Mouse (Mus musculus) CD4-positive naive resting alpha-beta T cell, adult 57 days (primary cell): Measurements from ENCODE around the gene Serinc4. TPM values are rescaled to one million over a fixed set of nuclear protein-coding genes. Genes with fewer than 3 reads are reported as not detected.

Experiments used
- total RNA-seq: library from RNA; stranded (reverse); gene quantifications from one replicate; pipeline ENCODE4 v1.2.4, GENCODE M21; 2023

Serinc4 gene
- total RNA-seq = 0.80 TPM

DNA sequence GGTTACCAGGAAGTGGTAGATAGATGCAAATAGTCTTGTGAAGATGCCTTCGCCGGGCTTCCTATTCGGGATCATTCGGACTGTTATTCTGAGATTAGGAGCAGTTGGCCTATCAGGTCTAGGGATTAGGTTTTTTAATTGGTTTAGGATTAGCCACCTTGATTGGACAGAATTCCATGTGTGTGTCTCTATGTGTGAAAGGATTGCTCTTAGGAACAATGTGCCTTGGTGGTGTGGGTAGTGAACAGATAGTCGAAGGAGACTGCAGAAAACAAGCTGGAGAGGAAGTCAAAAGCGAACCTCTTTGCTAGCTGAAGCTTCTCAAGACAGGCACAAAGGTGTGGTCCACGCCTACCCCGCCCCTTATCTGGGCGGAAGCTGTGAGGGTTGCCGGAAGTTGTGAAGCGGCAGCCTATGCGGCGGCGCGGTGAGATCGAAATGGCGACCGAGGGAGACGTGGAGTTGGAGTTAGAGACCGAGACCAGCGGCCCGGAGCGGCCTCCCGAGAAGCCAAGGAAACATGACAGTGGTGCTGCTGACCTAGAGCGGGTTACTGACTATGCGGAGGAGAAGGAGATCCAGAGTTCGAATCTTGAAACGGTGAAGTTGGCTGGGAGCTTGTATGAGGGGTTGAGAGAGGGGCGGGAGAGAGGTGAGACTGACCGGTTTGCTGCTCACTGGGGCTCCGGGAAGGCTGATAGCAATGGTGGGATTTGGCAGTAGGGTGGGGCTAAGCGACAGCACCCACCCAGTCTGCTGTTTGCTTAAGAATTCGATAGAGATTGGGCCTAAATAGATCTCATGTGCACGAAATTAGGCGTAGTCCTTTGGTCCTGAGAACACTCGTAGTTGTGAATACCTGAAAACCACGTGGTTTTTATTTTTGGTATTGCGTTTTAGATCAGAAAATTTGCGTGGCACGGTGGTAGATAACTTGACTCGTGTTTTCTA, at the start of gene Serinc4:
TSS of gene Serinc4 (minus strand) at position 90 of the 951 bp plus-strand sequence.

DNA sequence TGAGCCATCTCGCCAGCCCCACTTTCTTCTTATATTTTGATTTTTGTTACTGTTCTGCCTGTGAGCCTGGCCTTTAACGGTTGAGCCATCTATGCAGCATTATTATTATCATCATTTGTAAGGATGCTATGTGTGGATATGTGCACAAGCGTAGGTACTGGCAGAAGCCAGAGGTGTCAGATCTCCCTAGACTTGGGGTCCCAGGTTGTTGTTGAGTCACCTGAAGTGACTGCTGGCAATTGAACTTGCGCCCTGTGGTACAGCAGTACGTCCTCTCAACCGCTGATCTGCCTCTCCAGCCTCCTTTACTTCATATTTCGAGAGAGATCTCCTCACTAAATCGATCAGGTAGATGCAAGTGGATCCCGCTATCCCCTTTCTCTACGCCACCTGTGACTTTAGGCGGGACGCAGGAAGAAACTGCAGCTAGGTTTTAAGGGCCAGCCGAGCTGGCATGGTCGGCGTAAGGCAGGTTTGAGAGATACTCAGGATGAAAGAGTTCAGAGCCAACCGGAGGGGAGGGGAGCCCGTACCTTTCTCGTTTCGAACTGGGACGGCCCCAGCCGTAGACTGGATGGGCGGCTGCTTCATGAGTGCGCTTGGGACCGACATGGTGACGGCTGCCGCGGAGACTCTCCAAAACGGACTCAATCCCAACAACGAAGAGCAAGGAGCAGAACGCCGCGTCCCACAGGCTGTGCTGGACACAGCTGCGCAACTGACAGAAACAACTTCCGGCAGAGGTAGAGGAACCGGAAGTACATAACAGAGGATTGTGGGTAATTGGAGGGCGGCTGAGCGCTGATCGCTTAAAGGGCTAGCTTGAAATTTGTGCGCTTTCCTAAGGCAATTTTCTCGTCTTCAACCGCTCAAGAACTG, 17.0 kb upstream of the Serinc4 start, which contains the start of gene Mfap1b:
TSS of gene Mfap1b (minus strand) at position 767 of the 879 bp plus-strand sequence.

DNA sequence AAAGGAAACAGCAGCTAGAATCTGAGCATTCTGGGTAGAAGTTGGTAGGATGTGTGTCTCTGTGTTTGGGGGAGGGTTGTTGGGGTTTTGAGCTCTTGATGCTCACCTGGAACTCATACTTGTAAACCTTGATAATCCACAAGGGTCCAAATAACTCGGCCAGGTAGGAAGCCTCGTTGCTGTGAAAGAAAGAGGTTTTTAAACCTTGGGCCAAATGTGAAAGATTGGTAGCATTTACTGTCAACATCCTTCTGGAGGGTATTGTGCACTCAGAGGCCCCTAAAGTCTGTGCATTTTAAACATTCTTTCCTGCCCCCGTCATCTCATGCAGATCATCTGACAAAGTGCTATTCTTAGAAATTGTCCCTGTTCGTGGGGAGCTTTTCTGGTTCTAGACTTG, 3.6 kb downstream of the Serinc4 start, which contains the start of gene Hypk:
TSS of gene Hypk (plus strand) at position 301 of the 400 bp plus-strand sequence.

DNA sequence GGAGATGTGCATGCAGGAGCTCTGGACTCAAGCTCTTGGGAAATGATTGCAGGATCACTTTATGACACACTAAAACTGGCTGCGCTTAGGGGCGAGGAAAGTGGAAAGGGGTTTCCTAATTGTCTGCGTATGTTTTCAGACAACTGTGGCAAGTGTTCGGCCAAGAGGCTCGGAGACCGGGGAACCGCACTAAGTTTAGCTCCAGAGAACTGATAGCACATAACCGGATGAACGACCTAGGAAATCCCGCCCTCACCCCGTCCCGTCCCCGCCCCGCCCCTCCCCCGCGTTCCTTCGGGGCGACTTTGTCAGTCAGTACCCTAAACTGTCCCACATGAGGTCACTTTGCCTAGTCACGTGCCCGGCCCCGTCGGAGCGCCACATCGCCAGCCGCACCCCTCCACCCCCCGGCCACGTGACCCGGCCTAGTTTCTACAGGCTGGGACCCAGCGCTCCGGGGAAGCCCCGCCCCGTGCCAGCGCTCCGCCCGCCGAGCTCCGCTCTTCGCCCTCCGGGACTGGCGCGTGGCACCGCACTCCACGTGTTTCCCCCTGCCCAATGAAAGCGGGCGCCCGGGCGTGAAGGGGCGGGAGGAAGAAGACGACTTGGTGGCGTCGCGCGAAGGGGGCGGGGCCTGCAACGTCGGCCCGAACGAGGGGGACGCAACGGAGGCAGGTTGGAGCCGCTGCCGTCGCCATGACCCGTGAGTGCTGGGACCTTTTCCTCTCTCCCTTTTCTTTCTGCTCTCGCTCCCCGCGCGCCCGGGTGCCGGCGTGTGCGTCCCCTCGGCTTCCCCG, 7.6 kb downstream of the Serinc4 start, which contains the start of gene Serf2:
TSS of gene Serf2 (plus strand) at position 457 of the 797 bp plus-strand sequence.

DNA sequence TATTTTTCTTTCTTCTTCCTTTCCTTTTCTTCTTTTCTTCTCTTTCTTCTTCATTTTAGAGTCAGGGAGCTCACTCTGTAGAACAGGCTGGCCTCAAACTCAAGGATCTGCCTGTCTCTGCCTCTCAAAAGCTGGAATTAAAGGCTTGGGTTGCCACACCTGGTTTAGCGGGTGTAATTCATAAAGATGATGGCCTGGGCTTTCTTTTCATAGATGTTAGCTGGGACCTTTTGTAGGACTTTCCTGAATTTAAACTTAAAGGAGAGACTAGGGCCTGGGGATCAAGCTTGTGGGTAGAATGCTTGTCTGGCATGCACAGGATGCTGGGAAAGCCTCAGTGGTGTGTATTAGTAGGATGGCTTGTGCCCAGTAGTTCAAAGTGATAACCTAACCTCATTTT, 12.4 kb downstream of the Serinc4 start, which contains the start of gene Ell3:
TSS of gene Ell3 (minus strand) at position 101 of the 400 bp plus-strand sequence.

DNA sequence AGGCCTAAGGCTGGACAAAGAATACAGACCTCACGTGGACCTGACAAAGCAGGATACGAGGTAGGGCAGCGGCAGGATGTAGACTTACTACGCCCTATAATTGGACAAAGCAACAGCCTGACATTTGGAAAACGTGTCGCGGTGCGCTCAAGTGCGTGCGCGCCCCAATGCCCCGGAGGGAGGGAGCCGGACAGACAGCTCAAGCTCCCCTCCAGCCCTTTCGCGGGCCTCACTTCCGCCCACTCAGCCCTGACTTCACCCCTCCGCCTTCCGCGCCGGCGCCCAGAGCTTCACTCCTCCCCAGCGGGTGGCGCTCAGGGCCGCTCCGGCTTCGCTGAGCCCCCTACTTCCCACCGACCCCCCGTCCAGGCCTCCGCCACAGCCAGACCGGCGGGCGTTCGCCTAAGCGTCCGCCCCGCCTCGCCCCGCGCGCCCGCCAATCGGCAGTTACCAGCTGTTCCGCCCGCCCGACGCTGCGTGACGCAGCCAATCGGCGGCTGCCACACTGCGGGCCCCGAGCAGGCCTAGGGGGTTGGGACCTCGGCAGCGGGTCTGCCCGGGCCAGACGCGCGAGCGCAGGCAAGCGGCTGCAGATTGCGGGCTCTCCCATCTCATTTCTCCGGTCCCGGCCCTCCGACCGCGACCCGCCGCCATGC, 43.1 kb downstream of the Serinc4 start, which contains the start of the genes Pdia3 and Catsper2:
TSS of gene Pdia3 (plus strand) at position 389 of the 656 bp plus-strand sequence.
TSS of gene Catsper2 (minus strand) at position 406 of the 656 bp plus-strand sequence.

Other genes with a start within 250 kb of the Serinc4 start
- gene Trp53bp1, start 185.4 kb downstream of the Serinc4 start, total RNA-seq = 82.7 TPM
- gene Map1a, start 167.2 kb downstream of the Serinc4 start, total RNA-seq = 0.12 TPM
- 18.4 TPM for gene Ppip5k1, start 101.4 kb downstream of the Serinc4 start, total RNA-seq
- gene Ckmt1, start 99.1 kb downstream of the Serinc4 start, total RNA-seq = not detected
- 1.8 TPM for gene Strc, start 69.6 kb downstream of the Serinc4 start, total RNA-seq
- 162 TPM for gene Pdia3, start 43.0 kb downstream of the Serinc4 start, total RNA-seq
- gene Catsper2, start 43.0 kb downstream of the Serinc4 start, total RNA-seq = 2.0 TPM
- 2.7 TPM for gene Ell3, start 12.5 kb downstream of the Serinc4 start, total RNA-seq
- gene Serf2, start 7.6 kb downstream of the Serinc4 start, total RNA-seq = 310 TPM
- 42.8 TPM for gene Hypk, start 3.5 kb downstream of the Serinc4 start, total RNA-seq
- 45.5 TPM for gene Mfap1b, start 17.3 kb upstream of the Serinc4 start, total RNA-seq
- gene Mfap1a, start 49.9 kb upstream of the Serinc4 start, total RNA-seq = 41.6 TPM
- gene Wdr76, start 49.9 kb upstream of the Serinc4 start, total RNA-seq = 14.4 TPM